Mouse (Mus musculus) naive thymus-derived CD4-positive, alpha-beta T cell, adult 2 months (primary cell): ENCODE results near the gene Gm14190.
"Not testable (repeated sequence)": the region's sequence is repeated elsewhere in the genome, so short reads cannot be mapped to it uniquely, and the experiment has no call there.

Source experiments
- DNase-seq: peaks from one replicate; pipeline ENCODE4 v3.0.0-alpha.2; 2011; ENCODE audit warnings: low read depth

Gm14190 gene

GRCm38 (mm10) chr11:99690463-99690862 lies at the start of gene Gm14190:
Gene Gm14190 (minus strand): TSS chr11:99690740.
- DNase-seq: no peak

DNA sequence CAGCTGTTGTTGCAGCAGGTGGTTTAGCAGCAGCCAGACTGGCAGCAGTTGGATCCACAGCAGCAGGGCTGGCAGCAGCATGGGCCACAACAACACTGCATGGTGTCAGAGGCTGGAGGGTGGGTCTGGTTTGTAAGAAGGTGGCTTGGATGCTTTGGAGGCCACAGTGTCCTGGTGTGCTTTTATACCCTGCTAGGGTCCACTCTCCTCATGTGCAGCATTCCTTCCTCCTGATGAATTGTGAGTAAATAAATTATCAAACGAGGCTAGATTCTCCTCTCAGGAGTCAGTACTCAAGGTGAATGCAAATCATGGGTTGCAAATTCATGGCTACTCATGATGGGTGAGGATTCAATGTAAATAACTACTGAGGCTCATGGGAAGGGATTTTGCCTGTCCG lies 43.6 kb upstream of the Gm14190 start, which contains the start of gene Gm14180:
Gene Gm14180, minus strand, starts transcription at position 101 of the 400 bp plus-strand sequence.
- no peak for DNase-seq

GRCm38 (mm10) chr11:99724061-99724460 lies 33.5 kb upstream of the Gm14190 start:
- DNase-seq: no peak

DNA sequence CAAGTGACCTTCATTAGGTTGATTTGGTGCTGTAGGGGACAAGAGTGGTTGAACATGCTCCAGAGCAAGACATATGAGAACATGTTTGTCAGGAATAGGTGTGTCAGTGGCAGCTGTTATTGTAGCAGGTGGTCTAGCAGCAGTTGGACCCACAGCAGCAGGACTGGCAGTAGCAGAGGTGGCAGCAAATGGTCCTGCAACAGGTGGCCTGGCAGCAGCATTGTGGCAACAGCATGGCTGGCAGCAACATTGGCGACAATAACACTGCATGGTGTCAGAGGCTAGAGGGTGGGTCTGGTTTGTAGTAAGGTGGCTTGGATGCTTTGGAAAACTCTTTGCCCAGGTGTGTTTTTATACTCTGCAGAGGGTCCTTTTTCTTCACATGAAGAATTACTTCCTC lies 28.2 kb upstream of the Gm14190 start:
- DNase-seq: no peak

GRCm38 (mm10) chr11:99685235-99685634 lies 5.3 kb downstream of the Gm14190 start:
- not testable (repeated sequence) for DNase-seq

- no peak for DNase-seq
Measured at GRCm38 (mm10) chr11:99683481-99683880, 7.1 kb downstream of the Gm14190 start.

DNA sequence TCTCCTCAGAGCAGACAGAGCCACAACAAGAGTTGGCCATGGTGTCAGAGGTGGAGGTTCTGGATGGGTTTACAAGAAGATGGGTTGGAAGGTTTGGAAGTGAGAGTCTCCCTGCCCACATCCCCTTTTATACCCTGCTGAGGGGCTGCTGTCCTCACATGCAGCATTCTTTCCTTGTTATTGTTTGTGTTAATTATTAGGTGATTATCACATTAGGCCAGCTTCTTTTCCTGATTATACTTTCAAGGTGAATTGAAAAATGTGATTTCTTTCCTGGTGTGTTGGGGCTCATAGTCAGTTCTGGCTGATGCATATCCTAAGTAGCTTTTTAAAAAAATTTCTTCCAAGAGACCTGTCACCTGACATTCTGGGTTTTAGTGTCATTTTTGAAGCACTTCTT lies 24.7 kb downstream of the Gm14190 start, which contains the start of gene Krtap4-6:
Gene Krtap4-6, minus strand, starts transcription at position 101 of the 400 bp plus-strand sequence.
- no peak for DNase-seq

DNA sequence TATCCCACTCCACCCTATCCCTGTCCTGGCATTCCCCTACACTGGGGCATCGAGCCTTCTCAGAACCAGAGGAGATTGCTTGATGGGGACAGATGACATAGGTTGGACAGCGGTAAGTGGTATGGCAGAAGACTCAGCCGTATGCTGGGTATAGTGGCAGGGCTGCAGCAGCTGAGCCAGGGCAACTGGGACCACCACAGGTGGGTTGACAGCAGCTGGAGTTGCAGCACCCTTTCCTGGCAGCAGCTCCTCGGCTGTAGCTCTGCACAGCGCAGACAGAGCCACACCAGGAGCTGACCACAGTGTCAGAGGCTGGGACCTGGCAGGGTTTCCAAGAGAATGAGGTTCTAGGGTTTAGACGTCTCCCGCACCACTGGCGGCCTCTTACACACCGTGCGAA lies 27.7 kb downstream of the Gm14190 start:
- no peak for DNase-seq

DNA sequence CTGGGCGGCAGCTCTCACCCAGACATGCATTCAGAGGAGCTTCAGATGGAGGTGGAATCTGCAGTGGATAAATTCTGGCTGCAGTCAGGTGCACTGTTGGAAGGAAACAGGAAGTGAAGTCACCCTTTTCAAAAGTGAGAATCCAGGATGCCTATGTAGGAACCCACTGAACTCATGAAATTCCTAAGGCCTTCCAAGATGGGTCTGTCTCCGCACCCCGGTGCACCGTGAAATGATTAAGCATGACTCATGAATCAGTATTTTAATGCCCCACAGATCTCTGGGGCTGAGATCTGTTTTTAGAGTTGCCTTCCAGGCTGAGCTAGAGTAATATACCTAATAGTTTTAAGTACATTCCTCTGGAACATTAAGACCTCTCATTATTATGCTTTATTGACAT lies 31.3 kb downstream of the Gm14190 start:
- no peak for DNase-seq

DNA sequence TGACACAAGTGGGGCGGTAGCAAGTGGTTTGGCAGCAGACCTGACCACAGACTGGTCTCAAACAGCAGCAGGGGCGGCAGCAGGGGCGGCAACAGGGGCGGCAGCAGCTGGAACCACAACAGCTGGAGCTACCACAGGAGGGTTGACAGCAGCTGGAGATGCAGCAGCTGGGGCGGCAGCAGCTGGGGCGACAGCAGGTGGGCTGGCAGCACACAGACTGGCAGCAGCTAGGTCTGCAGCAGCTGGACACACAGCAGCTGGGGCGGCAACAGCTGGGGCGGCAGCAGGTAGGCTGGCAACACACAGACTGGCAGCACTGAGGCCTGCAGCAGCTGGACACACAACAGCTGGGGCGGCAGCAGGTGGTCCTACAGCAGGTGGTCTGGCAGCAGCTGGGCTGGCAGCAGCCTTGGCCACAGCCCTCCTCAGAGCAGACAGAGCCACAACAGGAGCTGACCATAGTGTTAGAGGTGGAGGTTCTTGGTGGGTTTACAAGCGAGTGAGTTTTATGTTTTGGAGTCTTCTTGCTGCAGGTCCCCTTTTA lies 32.0 kb downstream of the Gm14190 start, which contains the start of gene Gm11563:
Gene Gm11563, minus strand, starts transcription at position 494 of the 544 bp plus-strand sequence.
- DNase-seq: not testable (repeated sequence)

- DNase-seq: no peak
Measured at GRCm38 (mm10) chr11:99657051-99657450, 33.5 kb downstream of the Gm14190 start.

GRCm38 (mm10) chr11:99650136-99650535 lies 40.4 kb downstream of the Gm14190 start, which contains the start of gene Gm11555:
Gene Gm11555 (minus strand): TSS chr11:99650236.
- no peak for DNase-seq

GRCm38 (mm10) chr11:99646444-99646843 lies 44.1 kb downstream of the Gm14190 start:
- DNase-seq: no peak

- no peak for DNase-seq
Measured at GRCm38 (mm10) chr11:99644351-99644750, 46.2 kb downstream of the Gm14190 start.

- not testable (repeated sequence) for DNase-seq
Measured at GRCm38 (mm10) chr11:99643635-99644139, 46.9 kb downstream of the Gm14190 start, which contains the start of gene Krtap4-7. Gene Krtap4-7 (minus strand): TSS chr11:99644089.

DNA sequence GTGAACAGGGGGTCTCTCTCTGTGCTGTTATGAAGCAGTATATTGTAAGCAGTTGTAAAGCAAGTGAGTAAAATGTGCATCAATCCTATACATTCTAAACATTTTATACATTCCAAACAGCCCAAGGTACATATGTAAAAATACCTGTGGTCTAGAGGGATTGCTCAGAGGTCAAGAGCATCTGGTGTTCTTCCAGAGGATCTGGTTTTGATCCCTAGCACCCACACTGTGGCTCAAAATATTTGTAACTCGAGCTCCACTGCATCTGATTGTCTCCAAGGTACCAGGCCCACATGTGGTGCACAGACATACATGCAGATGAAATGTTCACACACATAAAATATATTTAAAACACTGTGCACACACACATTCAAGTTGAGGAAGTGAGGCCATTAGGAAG lies 49.6 kb downstream of the Gm14190 start:
- DNase-seq: no peak
